Mouse (Mus musculus) C2C12 (cell line): ENCODE results near the gene Mpv17l.

Experiments
- CTCF ChIP-seq: IDR thresholded peaks from one replicate; pipeline ENCODE4 v1.5.1; 2011; ENCODE audit not compliant: control insufficient read depth, insufficient read depth, insufficient read length
- MAX ChIP-seq: IDR thresholded peaks from one replicate; pipeline ENCODE4 v1.6.1; 2011; ENCODE audit warnings: mild to moderate bottlenecking, control low read depth
- USF1 ChIP-seq: IDR thresholded peaks from one replicate; pipeline ENCODE4 v1.6.1; 2011; ENCODE audit warnings: low read depth, mild to moderate bottlenecking, control low read depth, moderate library complexity

- TF ChIP-seq CTCF: no peak
- no peak for TF ChIP-seq MAX
- no peak for TF ChIP-seq USF1
Measured at GRCm38 (mm10) chr16:13898981-13899380, 4.0 kb upstream of the Mpv17l start.
